Mouse (Mus musculus): ENCODE data around the gene Ebf1. TPM values are rescaled to one million over a fixed set of nuclear protein-coding genes. Genes with fewer than 3 reads are reported as not detected.

Gene Ebf1
- polyA plus RNA-seq, 1 experiment, result 2.7 TPM

DNA sequence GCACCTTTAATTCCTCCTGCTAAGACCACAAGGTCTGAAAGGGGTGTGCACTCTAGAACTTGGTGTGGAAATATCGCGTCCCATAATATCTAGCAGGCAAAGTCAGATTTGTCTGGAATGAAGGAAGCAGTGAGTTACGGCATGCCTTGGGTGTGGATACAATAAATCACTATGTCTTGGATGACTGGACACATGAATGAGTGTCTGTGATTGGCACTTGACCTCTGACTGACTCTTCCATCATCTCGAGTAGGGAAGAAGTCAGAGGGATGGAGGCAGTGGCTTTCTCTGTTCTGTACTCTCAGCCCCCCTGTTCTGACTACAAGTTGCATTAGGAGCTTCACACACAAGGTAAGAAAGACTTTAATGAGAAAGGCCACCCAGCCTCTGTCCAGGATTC is 112.8 kb downstream of the Ebf1 start:
- Histone ChIP-seq H3K36me3 (ENCODE audit: control insufficient read depth, insufficient read depth) (no peaks in the 10 kb centered on the region), H3K79me2 (ENCODE audit: control insufficient read depth, insufficient read depth) (no peaks in the 10 kb centered on the region), H3ac (ENCODE audit: control insufficient read depth, insufficient read length) (no peak overlapping the region), H3K4me2 (ENCODE audit: low read depth) (no peak overlapping the region), H3K27me3 (ENCODE audit: control insufficient read depth, insufficient read depth, insufficient read length) (no peaks in the 10 kb centered on the region), H3K4me3 (no peak overlapping the region)
- TF ChIP-seq MYOG (IDR thresholded peaks at IDR 0.05; ENCODE audit: control insufficient read depth in 1 of 3, insufficient read depth in 1 of 3, insufficient read length in 2 of 3, low read depth in 2 of 3) (no peak), POLR2AphosphoS2 (IDR thresholded peaks at IDR 0.05; ENCODE audit: insufficient read length, low read depth) (no peak), TCF3 (IDR thresholded peaks at IDR 0.05; ENCODE audit: insufficient read length, low read depth) (no peak), SRF (IDR thresholded peaks at IDR 0.05; ENCODE audit: control insufficient read depth, insufficient read length, low read depth) (no peak), MAX (IDR thresholded peaks at IDR 0.05; ENCODE audit: low read depth) (no peak), POLR2A (IDR thresholded peaks at IDR 0.05; ENCODE audit: insufficient read length, low read depth) (no peak), CEBPB (IDR thresholded peaks at IDR 0.05; ENCODE audit: insufficient read depth, poor library complexity, severe bottlenecking) (no peak), E2F4 (IDR thresholded peaks at IDR 0.05; ENCODE audit: insufficient read depth) (no peak), TCF12 (IDR thresholded peaks at IDR 0.05; ENCODE audit: insufficient read depth, poor library complexity, severe bottlenecking) (no peak), USF1 (IDR thresholded peaks at IDR 0.05; ENCODE audit: low read depth) (no peak), MYOD1 (IDR thresholded peaks at IDR 0.05; ENCODE audit: control insufficient read depth in 1 of 3, insufficient read length in 2 of 3, low read depth in 2 of 3) (no peak)

DNA sequence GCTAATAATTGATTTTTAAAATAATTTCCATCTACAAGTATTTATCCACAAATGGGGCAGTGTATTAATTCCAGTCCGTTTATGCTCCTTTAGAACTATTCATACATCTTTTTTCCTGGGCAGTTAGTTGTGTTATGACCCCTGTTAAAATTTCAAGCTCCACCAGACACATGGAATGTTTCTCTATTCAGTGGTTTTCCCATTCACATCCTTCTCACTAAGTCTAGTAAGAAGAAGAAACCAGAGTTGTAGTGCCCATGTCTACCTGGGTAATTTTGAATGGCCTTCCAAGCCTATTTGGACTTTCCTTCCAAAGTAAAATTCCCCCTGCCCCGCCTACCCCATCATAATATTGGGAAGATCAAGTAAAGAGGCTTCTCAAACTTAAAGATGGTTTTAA is 114.6 kb downstream of the Ebf1 start:
- no peaks in the 10 kb centered on the region for H3K79me2 ChIP-seq (ENCODE audit: control insufficient read depth, insufficient read depth)
- no peaks in the 10 kb centered on the region for H3K27me3 ChIP-seq (ENCODE audit: control insufficient read depth, insufficient read depth, insufficient read length)
- H3ac ChIP-seq (ENCODE audit: control insufficient read depth, insufficient read length), result no peak overlapping the region
- no peaks in the 10 kb centered on the region for H3K36me3 ChIP-seq (ENCODE audit: control insufficient read depth, insufficient read depth)
- TF ChIP-seq SRF (IDR thresholded peaks at IDR 0.05; ENCODE audit: control insufficient read depth, insufficient read length, low read depth), result no peak
- TF ChIP-seq MYOG (IDR thresholded peaks at IDR 0.05; ENCODE audit: control insufficient read depth in 1 of 3, insufficient read depth in 1 of 3, insufficient read length in 2 of 3, low read depth in 2 of 3), result no peak
- no peak for TF ChIP-seq TCF12 (IDR thresholded peaks at IDR 0.05; ENCODE audit: insufficient read depth, poor library complexity, severe bottlenecking)
- TF ChIP-seq MAX (IDR thresholded peaks at IDR 0.05; ENCODE audit: low read depth), result no peak
- no peak for TF ChIP-seq REST (IDR thresholded peaks at IDR 0.05; ENCODE audit: insufficient read depth, insufficient read length)
- TF ChIP-seq E2F4 (IDR thresholded peaks at IDR 0.05; ENCODE audit: insufficient read depth), result no peak
- TF ChIP-seq USF1 (IDR thresholded peaks at IDR 0.05; ENCODE audit: low read depth), result no peak
- no peak for TF ChIP-seq POLR2A (IDR thresholded peaks at IDR 0.05; ENCODE audit: insufficient read length, low read depth)
- TF ChIP-seq MYOD1 (IDR thresholded peaks at IDR 0.05; ENCODE audit: control insufficient read depth in 1 of 3, insufficient read length in 2 of 3, low read depth in 2 of 3), result no peak
- no peak for TF ChIP-seq CEBPB (IDR thresholded peaks at IDR 0.05; ENCODE audit: insufficient read depth, poor library complexity, severe bottlenecking)
- no peak for TF ChIP-seq POLR2AphosphoS2 (IDR thresholded peaks at IDR 0.05; ENCODE audit: insufficient read length, low read depth)
- TF ChIP-seq TCF3 (IDR thresholded peaks at IDR 0.05; ENCODE audit: insufficient read length, low read depth), result no peak
- H3K4me3 ChIP-seq, result no peak overlapping the region
- no peak overlapping the region for H3K4me2 ChIP-seq (ENCODE audit: low read depth)

DNA sequence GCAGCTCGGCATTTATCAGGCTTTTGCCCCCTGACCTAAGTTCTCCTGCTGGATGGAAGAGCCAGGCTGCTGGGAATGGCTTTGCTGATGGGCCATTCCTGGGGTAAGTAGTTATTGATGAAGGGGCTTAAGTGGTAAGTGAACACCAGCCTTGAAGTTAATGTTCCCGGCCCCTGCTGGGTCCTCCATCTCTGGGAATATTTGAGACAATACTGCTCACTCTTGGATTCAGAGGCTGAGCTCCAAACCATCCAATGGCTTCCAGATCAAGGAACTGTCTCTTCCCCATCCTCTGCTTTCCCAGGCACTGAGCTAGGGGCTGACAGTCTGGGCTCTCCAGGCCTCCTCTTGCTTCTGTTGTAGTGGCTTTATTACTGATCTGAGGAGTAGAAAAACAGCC is 116.2 kb downstream of the Ebf1 start:
- Histone ChIP-seq H3K4me2 (ENCODE audit: low read depth) (no peak overlapping the region), H3K79me2 (ENCODE audit: control insufficient read depth, insufficient read depth) (no peaks in the 10 kb centered on the region)
- TF ChIP-seq CEBPB (IDR thresholded peaks at IDR 0.05; ENCODE audit: insufficient read depth, poor library complexity, severe bottlenecking) (no peak), MYOD1 (IDR thresholded peaks at IDR 0.05; ENCODE audit: control insufficient read depth in 1 of 3, insufficient read length in 2 of 3, low read depth in 2 of 3) (no peak), E2F4 (IDR thresholded peaks at IDR 0.05; ENCODE audit: insufficient read depth) (no peak), MAX (IDR thresholded peaks at IDR 0.05; ENCODE audit: low read depth) (no peak), MYOG (IDR thresholded peaks at IDR 0.05; ENCODE audit: control insufficient read depth in 1 of 3, insufficient read depth in 1 of 3, insufficient read length in 2 of 3, low read depth in 2 of 3) (no peak), POLR2A (IDR thresholded peaks at IDR 0.05; ENCODE audit: insufficient read length, low read depth) (no peak), REST (IDR thresholded peaks at IDR 0.05; ENCODE audit: insufficient read depth, insufficient read length) (no peak), SRF (IDR thresholded peaks at IDR 0.05; ENCODE audit: control insufficient read depth, insufficient read length, low read depth) (no peak), USF1 (IDR thresholded peaks at IDR 0.05; ENCODE audit: low read depth) (no peak), TCF12 (IDR thresholded peaks at IDR 0.05; ENCODE audit: insufficient read depth, poor library complexity, severe bottlenecking) (no peak), TCF3 (IDR thresholded peaks at IDR 0.05; ENCODE audit: insufficient read length, low read depth) (no peak)

DNA sequence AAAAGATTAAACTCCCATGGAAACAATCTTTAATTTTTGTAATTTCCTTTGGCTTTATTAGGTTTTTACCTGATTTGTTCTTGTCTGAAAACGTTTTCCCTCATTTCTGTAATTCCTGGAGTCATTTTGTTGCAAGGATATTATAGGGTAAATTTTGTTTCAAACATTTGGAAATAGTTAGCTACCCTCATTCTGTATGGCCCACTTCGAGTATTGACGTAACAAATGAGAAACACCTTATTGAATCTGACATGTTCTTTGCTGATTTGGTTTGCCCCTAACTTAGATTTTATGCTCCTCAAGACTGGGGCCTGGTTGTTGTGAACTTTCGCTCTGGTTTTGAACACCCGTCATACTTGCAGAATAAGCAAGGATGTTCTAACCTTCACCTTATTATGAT is 120.9 kb downstream of the Ebf1 start:
- Histone ChIP-seq H3K27me3 (ENCODE audit: control insufficient read depth, insufficient read depth, insufficient read length) (no peaks in the 10 kb centered on the region), H3ac (ENCODE audit: control insufficient read depth, insufficient read length) (no peak overlapping the region), H3K79me2 (ENCODE audit: control insufficient read depth, insufficient read depth) (no peaks in the 10 kb centered on the region), H3K4me3 (no peak overlapping the region), H3K36me3 (ENCODE audit: control insufficient read depth, insufficient read depth) (no peaks in the 10 kb centered on the region), H3K4me2 (ENCODE audit: low read depth) (no peak overlapping the region)
- TF ChIP-seq TCF3 (IDR thresholded peaks at IDR 0.05; ENCODE audit: insufficient read length, low read depth) (no peak), MAX (IDR thresholded peaks at IDR 0.05; ENCODE audit: low read depth) (no peak), POLR2AphosphoS2 (IDR thresholded peaks at IDR 0.05; ENCODE audit: insufficient read length, low read depth) (no peak), POLR2A (IDR thresholded peaks at IDR 0.05; ENCODE audit: insufficient read length, low read depth) (no peak), SRF (IDR thresholded peaks at IDR 0.05; ENCODE audit: control insufficient read depth, insufficient read length, low read depth) (no peak), REST (IDR thresholded peaks at IDR 0.05; ENCODE audit: insufficient read depth, insufficient read length) (no peak), E2F4 (IDR thresholded peaks at IDR 0.05; ENCODE audit: insufficient read depth) (no peak)

More for the DNA sequence above, 116.2 kb downstream of the Ebf1 start:
- no peak overlapping the region for H3ac ChIP-seq (ENCODE audit: control insufficient read depth, insufficient read length)
- no peaks in the 10 kb centered on the region for H3K36me3 ChIP-seq (ENCODE audit: control insufficient read depth, insufficient read depth)
- no peaks in the 10 kb centered on the region for H3K27me3 ChIP-seq (ENCODE audit: control insufficient read depth, insufficient read depth, insufficient read length)
- no peak overlapping the region for H3K4me3 ChIP-seq

DNA sequence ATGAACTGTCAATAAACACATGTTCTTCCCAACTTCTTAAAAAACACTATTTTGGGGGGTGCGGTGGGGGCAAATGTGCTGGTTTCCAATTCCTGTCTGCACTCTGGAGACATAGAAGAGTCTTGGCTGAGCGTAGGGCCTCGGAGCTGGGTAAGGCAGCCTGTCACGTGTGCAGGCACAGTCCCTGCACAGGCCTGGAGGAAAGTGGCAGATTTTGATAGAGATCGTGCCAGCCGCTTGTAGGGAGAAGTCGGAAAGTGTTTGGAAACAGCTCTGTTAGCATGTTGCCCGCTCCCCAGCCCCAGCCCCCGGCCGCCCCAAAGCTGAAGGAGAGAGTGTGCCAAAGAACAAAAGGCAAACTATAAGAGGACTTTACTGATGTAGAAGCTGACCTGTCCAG is 121.7 kb downstream of the Ebf1 start:
- Histone ChIP-seq H3K4me2 (ENCODE audit: low read depth) (no peak overlapping the region), H3ac (ENCODE audit: control insufficient read depth, insufficient read length) (no peak overlapping the region), H3K79me2 (ENCODE audit: control insufficient read depth, insufficient read depth) (no peaks in the 10 kb centered on the region), H3K36me3 (ENCODE audit: control insufficient read depth, insufficient read depth) (no peaks in the 10 kb centered on the region), H3K27me3 (ENCODE audit: control insufficient read depth, insufficient read depth, insufficient read length) (no peaks in the 10 kb centered on the region), H3K4me3 (no peak overlapping the region)
- no peak for TF ChIP-seq TCF12 (IDR thresholded peaks at IDR 0.05; ENCODE audit: insufficient read depth, poor library complexity, severe bottlenecking)
- no peak for TF ChIP-seq MYOG (IDR thresholded peaks at IDR 0.05; ENCODE audit: control insufficient read depth in 1 of 3, insufficient read depth in 1 of 3, insufficient read length in 2 of 3, low read depth in 2 of 3)
- TF ChIP-seq MAX (IDR thresholded peaks at IDR 0.05; ENCODE audit: low read depth), result no peak
- TF ChIP-seq USF1 (IDR thresholded peaks at IDR 0.05; ENCODE audit: low read depth), result no peak
- TF ChIP-seq CEBPB (IDR thresholded peaks at IDR 0.05; ENCODE audit: insufficient read depth, poor library complexity, severe bottlenecking), result no peak
- TF ChIP-seq POLR2AphosphoS2 (IDR thresholded peaks at IDR 0.05; ENCODE audit: insufficient read length, low read depth), result no peak
- no peak for TF ChIP-seq SRF (IDR thresholded peaks at IDR 0.05; ENCODE audit: control insufficient read depth, insufficient read length, low read depth)
- TF ChIP-seq MYOD1 (IDR thresholded peaks at IDR 0.05; ENCODE audit: control insufficient read depth in 1 of 3, insufficient read length in 2 of 3, low read depth in 2 of 3), result no peak
- no peak for TF ChIP-seq REST (IDR thresholded peaks at IDR 0.05; ENCODE audit: insufficient read depth, insufficient read length)
- TF ChIP-seq POLR2A (IDR thresholded peaks at IDR 0.05; ENCODE audit: insufficient read length, low read depth), result no peak
- no peak for TF ChIP-seq E2F4 (IDR thresholded peaks at IDR 0.05; ENCODE audit: insufficient read depth)
- TF ChIP-seq TCF3 (IDR thresholded peaks at IDR 0.05; ENCODE audit: insufficient read length, low read depth), result no peak

Data from myocyte (in vitro differentiated cells).